Mouse (Mus musculus): ENCODE measurements around the gene Hist1h2ab.

DNA sequence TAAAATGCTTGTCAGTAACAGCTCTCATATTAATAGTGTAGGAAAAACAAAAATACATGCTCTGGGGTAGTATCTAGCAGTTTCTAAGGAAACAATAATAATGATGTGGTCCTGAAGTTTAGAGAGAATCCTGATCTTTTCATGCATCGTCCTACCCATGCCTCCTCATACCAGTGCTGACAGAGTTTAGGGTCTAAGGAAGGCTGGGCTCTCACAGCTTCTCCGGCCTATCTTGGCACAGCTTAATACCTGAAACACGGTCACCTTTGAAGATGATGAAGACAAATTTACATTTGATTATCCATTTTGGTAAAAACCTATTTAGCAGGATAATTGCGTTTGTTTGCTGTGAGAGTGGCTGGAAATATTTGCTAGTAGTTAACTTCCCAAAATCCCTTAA, 7.0 kb upstream of the Hist1h2ab start:
- TF ChIP-seq CTCF (IDR thresholded peaks at IDR 0.05; ENCODE audit: low read depth, low read length) (no peak), POLR2A (IDR thresholded peaks at IDR 0.05; ENCODE audit: borderline replicate concordance, low read depth, low read length) (no peak)
